ENCODE assay signal across 9 mouse cellular contexts in the genomic region with DNA sequence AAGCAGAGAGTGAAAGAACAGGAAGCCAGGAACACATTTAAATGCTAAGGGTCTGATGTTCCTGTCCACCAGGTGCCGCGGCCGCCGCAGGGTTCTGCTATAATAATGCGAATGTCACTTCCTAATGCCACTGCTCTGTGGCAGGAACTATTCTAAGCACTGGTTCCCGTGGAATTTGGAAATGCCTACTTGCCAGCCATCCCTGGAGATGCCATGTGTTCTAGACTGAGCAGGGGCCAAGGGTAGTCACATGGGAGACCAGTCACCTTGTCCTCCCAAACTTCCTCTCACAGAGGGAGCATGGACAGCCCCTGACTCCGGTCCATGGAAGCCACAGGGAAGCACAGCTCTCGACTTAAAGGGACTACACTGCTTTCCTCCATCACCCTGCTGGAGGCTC.
"Had no signal": no experiment of that assay in that cellular context is flagged by ENCODE, and none has a peak within 500 bp of the region (broad histone marks: within the 10 kb centered on the region; RNA-seq: fewer than 3 reads in every experiment).

No protein-coding gene starts in this region.

- DNase-seq: kidney, postnatal 14 days; lung, embryonic 14.5 days; lung, postnatal 10 days; lung, postnatal 4 days; midbrain, embryonic 14.5 days; right cerebral cortex, postnatal 4 days; spleen, adult 18-20 months; thymus, adult 2 months; thymus, postnatal 36 days had no signal
